Mouse (Mus musculus): Measurements from ENCODE around the gene Nhs.

The Nhs gene

DNA sequence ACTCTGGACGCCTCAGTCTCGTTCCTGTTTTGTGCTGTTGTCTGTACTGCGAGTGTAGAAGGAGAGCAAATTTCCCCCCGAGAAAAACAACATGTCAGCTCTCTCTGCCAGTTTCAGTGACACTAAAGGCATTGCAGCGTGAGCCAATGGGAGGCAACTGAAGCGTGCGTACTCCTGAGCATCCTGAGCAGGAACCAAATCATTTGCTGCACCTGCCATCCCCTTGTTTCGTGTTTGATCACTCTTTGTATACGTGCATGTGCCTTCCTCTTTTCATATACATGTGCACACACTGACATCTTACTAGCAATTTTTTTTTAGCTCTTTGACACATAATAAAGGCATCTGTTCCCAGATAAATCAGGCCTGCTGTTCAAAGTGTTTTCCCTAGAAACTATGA is 142.1 kb downstream of the Nhs start:
- DNase-seq, result no peak

DNA sequence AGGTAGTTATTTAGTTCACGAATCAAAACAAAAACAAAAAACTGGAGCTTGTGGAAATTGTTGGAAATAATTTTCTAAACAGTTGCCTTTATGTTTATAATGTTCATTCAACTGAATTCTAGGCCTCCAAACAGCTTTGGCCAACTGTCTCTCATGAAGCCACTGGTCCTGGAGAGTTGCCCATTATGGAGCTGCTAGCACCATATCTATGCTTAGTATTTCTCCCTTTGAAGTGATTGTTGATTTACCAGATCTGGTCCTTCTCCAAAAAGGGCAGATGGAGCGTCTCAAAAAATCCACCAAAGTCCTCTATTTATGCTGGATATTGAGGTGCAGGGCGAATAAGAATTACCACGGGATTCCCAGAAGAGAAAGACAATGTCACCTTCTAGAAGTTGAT is 147.0 kb downstream of the Nhs start:
- DNase-seq, result peak; percentile 26

DNA sequence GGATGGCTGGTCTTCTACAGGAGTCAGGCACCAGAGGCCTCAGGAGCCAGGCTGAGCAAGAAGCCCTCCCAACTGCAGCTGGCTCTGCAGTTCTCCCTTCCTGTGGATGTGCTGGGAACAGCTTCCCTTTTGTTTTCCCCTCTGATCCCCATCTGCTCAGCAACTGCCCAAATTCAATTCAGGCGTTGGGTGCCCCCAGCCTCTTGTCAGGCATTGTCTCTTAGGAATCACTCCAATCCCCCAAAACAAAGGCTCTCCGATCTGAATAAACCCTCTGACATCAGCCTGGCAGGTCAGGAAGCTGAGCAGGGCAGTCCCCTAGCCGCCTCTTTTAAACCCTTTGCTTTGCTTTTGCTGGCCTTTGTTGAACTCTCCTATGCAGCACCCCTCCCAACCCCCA is 149.7 kb downstream of the Nhs start:
- no peak for DNase-seq

DNA sequence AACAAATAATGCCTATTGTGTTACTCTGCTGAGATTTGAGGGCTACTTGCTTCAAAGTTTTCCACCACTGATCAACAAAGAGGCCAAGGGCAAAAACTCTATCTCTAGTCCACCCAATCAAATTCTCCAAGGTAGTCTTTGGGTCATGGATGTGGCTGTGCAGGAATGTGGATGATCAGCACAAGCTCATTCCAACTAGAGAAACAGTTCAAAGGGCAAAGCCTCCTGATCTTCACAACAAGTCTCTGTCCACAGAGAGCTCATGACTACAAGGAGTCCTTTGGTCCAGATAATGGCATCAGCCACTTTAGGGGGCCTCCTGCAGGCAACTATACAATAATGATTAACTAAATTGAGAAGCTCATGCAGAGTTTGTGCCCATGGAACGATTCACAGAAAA is 155.7 kb downstream of the Nhs start:
- peak; percentile 14 for DNase-seq

DNA sequence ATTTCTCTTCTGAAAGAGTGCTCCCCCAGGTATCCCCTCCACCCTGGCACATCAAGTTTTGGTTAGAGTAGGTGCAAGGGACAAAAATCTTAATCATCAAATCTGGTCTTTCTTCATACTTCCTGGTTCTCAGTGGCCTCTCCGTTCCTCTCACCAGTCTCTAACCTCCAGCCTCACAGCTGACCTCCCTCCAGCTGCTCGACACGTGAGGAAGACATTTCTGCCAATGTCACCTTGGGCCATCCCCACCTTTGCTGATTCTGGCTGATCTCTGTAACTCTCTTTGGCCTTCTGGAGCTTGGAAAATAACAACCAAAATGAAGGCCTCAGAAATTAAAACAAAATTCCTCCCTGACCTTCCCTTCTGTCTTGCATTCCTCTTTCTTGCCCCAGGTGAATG is 160.7 kb downstream of the Nhs start:
- DNase-seq, result no peak

DNA sequence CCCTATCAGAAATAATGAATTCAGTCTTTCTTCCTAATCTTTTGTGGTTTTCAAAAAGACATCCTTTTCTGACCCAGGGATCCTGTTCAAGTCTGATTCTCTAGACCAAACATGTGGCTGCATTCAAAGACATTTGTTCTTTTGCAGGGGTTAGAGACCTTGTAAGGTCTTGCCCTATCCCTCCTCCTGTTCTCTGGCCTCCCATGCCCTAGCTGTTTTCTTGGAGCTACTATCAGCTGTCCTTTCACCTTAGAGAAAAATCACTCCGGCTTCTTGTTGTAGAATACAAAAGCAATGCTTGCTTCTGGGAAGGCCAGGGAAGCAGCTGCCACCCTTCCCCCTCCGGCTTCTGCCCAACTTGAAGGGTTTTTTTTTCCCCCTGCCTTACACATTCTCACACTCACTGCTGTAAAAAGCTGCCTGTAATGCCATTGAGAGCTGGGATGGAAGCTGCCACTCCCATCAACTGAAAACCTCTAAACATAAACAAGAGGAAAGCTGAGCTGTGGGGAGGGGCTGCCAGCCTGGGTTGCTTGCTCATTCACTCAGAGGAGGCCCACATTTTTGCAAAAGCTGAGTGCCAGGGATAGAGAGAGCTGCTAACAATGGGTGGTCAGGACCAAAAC is 162.2 kb downstream of the Nhs start:
- DNase-seq, result no peak

DNA sequence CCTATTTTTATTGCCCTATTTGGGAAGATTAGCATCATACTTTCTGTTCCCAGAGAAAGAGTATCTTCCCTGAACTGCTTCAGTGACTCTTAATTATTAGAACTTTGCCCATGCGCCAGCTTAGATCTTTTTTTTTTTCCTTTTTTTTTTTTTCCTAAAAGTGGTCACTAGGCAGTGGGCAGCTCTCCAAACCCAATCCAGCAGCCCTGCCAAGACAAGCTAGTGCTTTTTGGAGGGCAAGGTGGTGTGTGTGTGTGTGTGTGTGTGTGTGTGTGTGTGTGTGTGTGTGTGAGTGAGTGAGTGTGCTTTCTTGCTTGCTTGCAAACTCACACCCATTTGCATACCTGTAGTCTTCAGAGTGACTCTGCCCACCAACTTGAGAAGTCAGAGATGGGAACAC is 169.4 kb downstream of the Nhs start:
- DNase-seq, result peak; percentile 47

DNA sequence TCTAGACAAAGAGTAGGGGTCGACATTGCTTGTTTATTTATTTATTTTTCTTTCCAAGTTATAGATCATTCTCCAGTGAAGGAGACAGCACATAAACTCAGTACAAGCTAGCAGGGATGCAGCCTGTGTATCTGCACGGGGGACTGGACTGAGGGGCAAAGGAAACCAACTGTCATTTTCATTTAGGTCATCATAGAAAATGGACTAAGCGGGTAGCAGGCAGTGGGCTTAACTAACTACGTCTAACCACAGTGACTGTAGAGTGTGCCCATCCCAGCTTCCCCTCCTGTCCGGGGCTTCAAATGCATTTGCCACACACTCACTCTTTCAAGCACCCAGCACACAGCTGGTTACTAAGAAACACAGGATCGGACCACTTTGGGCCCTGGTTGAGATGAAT is 174.6 kb downstream of the Nhs start:
- DNase-seq, result no peak

DNA sequence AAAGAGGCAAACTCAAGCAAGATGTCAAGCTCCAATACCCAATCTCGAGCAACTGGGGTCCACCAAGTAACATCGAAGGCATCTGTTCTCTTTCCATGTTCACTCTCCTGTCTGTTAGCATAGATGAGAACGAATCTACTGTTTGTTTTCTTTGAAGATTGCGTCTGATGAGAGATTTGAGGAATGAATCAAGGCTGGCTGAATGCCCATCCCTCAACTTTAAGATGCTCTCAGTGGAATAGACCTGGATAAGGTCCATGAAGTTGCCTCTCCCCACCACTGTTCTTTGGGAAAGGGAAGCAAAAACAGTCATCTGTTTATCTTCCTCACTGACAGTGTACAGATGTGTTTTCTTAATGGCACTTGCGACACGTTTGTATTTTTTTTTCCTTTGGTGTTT is 178.1 kb downstream of the Nhs start:
- no peak for DNase-seq

DNA sequence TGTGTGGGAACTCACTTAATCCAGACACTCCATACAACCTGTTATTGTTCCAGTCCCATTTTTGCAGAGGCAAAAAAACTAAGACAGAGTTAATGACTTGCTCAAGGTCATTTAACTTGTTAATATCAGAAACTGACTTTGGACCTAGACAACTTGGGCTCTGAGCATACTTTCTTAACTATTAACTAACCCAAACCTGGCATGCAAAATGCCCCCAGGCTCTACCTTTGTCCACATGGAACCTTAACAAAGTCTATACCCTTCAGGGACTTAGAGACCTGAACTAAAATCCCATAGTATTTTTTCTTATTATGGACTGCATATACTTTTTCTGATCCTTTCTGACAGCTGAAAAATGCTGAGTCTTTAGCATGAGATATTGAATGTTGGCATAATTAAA is 179.6 kb downstream of the Nhs start:
- no peak for DNase-seq

DNA sequence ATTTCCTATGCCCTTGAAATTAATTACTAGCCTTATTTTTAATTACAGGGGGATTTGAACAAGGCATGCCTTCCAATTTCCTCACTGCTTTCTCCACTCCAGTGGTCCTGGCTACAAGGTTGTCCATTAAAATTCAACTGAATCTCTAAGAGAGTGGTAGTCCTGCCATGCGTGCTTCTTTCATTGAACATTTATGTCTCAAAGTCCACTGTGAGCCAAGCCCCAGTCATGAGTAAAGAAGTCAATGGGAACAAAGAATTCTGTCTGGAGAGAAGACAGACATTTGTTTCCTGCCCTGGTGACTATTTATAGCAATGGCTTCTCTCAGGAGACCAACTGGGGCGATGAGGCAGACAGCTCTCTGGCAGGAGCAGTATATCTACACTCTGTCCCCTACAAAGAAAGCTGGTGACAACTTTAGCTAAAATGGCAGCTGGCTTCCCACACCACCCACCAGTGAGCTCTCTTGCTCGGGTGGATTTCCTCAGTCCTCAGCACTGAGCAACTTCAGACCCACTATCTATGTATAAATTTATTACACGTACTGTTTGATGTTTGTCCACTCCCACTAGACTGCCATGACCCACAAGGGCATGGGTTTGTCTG is 182.2 kb downstream of the Nhs start:
- peak; percentile 9 for DNase-seq

DNA sequence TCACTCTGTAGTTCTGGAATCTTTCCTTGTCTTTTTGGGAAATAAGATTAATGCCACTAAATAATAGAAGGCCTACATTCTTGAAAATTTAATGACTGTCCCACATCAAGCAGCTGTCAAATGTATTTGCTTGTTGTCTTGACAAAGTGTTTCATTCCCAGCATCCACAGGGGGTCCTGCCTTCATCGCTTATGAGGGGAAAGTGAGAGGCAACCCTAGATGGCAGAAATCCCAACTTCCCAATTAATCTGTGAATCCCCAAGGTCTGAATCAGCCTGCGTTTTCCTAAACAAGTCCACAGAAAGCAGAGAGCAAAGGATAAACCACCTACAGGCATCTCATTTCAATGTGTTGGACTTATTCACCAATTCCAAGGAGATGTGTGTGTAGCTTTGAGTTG is 183.2 kb downstream of the Nhs start:
- DNase-seq, result no peak

DNA sequence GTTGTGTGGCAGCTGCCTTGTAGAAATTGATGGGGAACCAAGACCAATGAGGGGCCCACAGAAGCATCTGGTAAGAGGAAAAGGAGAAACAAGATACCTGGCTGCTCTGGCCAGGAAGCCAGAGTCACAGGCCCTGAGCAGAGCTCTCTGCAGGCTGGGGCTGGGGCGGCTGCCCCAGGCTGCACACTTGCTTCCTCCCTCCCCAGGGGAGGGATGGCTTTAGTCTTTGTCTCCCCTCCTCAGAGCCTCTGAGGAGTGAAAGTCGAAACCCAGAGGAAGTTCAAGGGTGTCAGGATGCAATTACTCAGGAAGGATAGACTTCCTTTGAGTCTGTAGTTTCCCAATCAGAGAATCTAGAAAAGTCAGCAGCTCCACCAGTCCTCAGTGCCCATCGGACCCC is 186.0 kb downstream of the Nhs start:
- DNase-seq, result peak; percentile 33

DNA sequence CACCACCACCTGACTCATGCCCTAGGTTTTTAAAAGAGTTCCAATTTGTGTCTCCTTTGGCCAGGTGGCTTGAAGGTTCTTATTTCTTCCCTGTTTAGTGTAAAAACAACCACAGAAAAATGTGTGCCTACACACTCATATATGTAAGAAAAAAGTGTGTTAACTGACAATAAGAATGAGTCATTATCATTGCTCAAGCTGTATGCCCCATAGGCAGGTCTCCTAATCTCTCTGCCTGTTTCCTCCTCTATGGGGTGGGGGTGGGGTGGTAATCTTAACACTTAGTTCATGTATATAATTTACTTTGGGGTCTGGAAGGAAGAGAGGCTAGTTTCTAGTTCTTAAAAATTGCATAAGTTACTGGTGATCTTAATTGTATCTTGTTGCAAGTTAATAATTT is 186.8 kb downstream of the Nhs start:
- no peak for DNase-seq

DNA sequence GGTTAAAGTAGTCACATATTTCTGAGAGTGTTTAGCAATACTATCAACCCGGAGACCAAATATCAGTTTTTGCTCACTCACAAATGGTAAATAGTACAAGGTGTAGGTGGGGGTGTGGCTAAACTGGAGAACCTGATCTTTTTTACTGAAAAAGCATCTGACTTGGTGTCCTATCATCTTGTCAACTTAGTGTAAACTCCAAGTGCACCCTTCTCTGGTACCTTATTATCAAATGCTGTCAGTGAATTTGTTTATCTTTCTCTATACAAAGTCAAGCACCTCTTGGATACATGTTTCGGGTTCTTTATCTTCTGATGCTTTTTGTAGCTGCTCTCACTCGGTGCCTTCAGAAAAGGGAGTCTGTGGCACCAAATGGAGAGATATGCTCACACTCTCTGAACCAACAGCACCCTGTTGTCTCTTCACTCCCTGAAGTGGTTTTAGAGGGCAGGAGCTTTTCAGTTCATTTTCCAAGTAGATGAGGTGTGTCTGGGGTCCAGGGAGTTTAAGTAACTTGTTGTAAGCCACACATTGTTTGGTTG is 187.5 kb downstream of the Nhs start:
- no peak for DNase-seq

DNA sequence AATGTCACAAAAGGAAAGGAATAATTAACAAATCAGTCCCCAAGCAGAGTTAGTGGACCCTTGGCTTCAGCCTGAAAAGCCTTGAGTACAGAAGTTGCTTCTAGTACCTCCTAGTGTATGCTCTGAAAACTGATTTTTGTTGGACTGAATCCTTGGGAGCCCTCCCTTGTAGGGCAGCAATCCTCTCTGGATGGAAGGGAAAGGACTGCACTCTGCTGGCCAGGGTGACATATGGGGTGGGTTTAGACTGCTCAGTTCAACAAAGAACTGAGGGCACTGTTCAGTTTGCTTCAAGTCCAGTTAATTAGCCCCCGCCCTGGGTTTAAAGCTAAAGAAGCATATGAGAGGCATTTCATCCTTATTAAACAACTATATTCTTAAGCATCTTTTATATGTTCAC is 188.4 kb downstream of the Nhs start:
- DNase-seq, result no peak

DNA sequence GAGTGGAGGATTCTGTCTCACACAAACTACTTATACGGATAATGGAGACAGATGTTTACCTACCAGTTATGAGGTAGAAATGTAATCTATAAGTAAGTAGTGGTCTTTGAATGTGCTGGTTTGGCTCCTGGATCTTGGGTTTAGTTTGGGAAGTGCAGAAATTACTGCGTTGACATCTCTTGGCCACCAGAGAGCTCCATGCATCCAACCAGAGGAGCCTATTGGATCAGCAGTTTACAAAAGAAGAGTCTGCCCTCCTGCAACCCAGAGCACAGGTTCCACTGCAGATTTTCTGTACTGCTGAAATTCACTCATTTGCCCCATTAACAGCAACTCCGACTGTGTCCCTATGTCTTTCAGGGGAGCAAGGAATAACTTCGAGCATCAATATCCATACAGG is 191.8 kb downstream of the Nhs start:
- DNase-seq, result peak; percentile 24

DNA sequence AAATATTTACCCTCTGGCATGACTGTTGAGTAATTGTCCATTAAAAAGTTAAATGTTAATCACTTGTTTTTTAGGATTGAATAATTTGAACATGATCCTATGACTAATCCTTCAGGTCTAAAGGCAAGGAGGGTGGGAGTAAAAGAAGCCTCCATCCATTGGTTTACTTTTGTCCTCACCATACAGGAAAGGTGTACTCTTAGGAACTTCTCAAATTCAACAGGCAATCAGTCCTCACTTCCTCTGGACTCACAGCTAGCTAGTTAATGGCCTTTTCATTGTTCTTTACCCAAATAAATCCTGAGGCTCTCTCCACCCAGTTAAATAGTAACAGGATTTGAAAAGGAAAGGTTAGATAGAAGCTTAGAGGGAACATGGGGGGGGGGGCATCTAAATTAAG is 196.2 kb downstream of the Nhs start:
- no peak for DNase-seq

DNA sequence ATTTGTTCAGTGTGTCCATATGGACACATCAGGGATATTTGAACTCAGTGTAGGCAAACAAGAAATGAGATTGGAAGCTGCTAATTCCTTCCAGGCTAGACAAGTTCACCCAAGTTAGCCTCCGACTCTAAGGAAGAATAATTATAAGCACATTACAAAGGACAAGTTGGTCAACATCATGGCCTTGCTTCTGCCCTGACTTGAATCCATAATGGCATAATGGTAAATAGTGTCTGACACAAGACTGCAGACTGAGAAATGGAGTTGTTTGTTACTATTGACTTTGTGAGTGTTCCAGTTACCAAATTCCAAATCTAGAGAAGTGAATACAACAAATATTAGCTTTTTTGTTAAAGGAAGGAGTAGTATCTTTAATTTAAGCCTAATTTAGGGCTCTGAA is 196.7 kb downstream of the Nhs start:
- DNase-seq, result no peak

DNA sequence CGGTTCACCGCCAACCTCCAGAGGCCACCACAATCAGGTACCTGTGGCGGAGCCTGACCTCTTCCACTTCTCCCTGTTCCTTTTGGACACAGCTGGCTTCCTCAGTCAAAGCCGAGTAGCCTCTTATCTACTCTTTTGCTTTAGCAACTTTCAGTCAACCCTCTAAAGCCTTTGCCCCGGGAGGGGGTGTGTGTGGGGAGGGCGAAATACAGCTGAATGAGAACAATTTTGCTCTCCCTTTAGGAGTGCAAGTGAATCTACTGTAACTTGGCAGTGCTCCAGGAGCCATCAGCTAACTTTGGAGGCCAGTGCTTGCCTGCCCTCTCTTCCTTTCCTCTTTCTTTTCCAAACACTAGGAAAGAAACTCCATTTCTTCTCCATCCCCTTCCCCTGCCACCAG is 197.8 kb downstream of the Nhs start:
- DNase-seq, result peak; percentile 60

DNA sequence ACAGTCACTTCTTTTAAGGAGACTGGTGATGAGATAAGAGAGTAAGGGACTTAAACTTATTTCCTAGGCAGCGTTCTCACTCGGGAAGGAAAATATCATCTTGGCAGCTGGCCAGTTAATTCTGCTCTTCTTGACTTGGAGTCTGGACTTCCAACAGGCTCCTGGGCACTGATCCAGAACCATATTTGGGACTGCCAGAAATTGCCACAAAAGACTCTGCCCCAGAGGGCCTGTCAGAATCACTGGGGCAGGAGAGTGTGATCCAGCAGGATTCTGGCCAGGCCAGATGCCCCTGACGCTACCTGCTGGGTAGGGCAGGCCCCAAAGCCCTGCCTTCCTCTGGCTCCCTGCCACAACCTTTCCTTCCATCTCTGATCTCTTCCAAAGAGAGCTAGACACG is 198.4 kb downstream of the Nhs start:
- DNase-seq, result peak; percentile 83

DNA sequence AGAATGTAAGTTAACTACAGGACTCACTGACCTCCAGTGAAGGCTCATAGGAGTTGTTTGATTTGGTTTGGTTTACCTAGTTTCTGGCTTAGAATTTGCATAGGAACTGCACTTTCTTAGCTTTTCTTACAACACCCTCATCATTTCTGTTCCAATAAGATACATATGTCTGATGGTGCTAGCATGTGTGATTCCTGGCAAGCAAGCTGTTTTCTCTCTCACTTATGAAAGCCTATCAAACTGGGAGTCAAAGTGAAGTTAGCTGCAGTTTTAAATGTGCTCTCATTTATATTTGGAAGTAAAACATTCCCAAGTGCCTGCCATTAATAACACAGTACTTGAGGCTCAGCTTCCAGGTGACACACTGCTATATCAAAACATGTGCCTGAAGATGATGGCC is 207.2 kb downstream of the Nhs start:
- DNase-seq, result no peak

DNA sequence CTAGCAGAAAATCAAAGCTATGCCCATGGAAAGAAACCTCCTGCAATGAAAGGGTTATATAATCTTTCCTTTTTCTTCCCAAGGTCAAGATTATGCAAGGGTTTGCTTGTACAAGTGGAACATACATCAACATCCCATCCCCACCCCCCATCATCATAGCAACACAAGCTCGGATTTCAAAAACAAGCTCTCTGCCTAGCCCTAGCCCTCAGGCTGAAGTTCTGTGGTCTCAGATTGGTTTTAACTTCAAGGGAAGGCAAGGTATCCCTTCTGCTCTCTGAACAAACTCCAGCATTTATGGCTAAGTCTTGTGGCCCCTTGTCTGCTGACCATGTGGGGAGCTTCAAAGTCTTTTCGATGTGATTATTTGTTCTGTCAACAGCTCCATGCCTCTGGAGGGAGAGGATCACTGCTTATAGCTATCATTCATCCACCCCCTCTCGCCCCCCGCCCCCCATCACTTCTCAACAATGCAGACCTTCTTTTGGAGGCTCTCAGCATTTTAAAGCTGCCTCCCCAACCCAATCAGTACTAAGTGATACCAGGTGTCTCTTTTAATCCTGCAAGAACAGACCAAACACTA is 216.3 kb downstream of the Nhs start:
- DNase-seq, result no peak

DNA sequence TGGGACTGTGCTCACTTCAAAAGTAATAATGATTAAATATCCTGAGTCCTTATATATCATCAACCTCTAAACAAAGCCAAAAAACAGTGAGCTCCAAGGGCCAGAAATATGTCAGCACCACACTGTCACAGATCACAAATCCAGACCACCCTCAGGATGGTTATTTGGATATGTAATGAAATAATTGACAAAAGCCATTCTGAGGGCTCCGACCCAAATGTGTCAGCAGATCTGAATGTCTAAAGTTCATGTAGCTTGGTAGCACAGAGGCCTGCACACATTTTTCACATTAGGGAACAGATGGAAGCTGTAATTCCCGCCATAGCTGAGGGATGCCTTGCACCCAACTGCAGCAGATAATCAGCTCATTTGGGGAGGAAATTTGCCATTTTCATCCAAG is 218.8 kb downstream of the Nhs start:
- peak; percentile 14 for DNase-seq

DNA sequence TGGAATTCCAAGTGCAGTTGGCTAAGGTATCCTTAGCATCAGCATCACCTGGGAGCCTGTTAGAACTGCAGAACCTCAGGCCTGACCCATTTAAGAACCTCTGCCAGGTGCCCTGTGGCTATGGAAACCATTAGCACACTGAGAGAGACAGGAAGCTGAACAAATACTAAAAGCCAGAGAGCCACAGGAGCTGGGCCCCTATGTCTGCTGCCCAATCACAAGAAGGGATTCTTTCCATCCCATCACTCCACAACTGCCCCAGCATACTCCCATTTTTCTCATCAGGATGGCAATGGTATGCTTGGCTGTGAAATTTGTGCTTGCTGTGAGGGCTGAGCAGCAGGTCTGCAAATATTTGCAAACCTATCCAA is 232.9 kb downstream of the Nhs start:
- DNase-seq, result no peak

Measured in kidney, postnatal 10 days (tissue).